Mouse (Mus musculus): ENCODE data around the gene Tppp3. TPM values are rescaled to one million over a fixed set of nuclear protein-coding genes. Genes with fewer than 3 reads are reported as not detected.

The Tppp3 gene
- total and polyA plus RNA-seq, 2 experiments: 0.65 to 0.80 TPM

GRCm38 (mm10) chr8:105476628-105477413 lies 5.5 kb upstream of the Tppp3 start:
- Histone ChIP-seq H3K27ac (replicated peaks; ENCODE audit: insufficient read depth, low read depth, low read length) (no peak overlapping the region), H3K4me1 (ENCODE audit: control insufficient read depth, insufficient read depth, low read length) (peaks cover 6% of the 10 kb centered on the region; the same call in 1 of the 2 replicates), H3K79me2 (ENCODE audit: control insufficient read depth, insufficient read depth, low read length) (no peaks in the 10 kb centered on the region), H3K36me3 (ENCODE audit: control insufficient read depth, insufficient read depth, low read length) (no peaks in the 10 kb centered on the region), H3K4me3 (ENCODE audit: insufficient read depth, low read depth, low read length) (no peak overlapping the region), H3K27me3 (ENCODE audit: control insufficient read depth, insufficient read depth, low read length) (no peaks in the 10 kb centered on the region), H3K9ac (ENCODE audit: low read depth, low read length) (no peak overlapping the region)
- TF ChIP-seq CTCF (IDR thresholded peaks at IDR 0.05; ENCODE audit: low read depth, low read length) (peak; percentile 90), POLR2A (IDR thresholded peaks at IDR 0.05; ENCODE audit: extremely low read depth, insufficient read depth, low read length) (no peak)
- peak; percentile 19 for DNase-seq (ENCODE audit: extremely low read depth, low read depth, low spot score)
- WGBS: 47% methylated on average over 25 of the region's 25 CpGs

GRCm38 (mm10) chr8:105476161-105476560 lies 4.8 kb upstream of the Tppp3 start:
- DNase-seq (ENCODE audit: extremely low read depth, low read depth, low spot score): no peak
- Histone ChIP-seq H3K36me3 (ENCODE audit: control insufficient read depth, insufficient read depth, low read length) (no peaks in the 10 kb centered on the region), H3K79me2 (ENCODE audit: control insufficient read depth, insufficient read depth, low read length) (no peaks in the 10 kb centered on the region), H3K27ac (replicated peaks; ENCODE audit: insufficient read depth, low read depth, low read length) (no peak overlapping the region), H3K9ac (ENCODE audit: low read depth, low read length) (no peak overlapping the region), H3K27me3 (ENCODE audit: control insufficient read depth, insufficient read depth, low read length) (no peaks in the 10 kb centered on the region), H3K4me3 (ENCODE audit: insufficient read depth, low read depth, low read length) (no peak overlapping the region), H3K4me1 (ENCODE audit: control insufficient read depth, insufficient read depth, low read length) (peaks cover 9% of the 10 kb centered on the region; the same call in 1 of the 2 replicates)
- WGBS: 93% methylated on average over 7 of the region's 7 CpGs
- TF ChIP-seq POLR2A (IDR thresholded peaks at IDR 0.05; ENCODE audit: extremely low read depth, insufficient read depth, low read length): no peak
- no peak for TF ChIP-seq CTCF (IDR thresholded peaks at IDR 0.05; ENCODE audit: low read depth, low read length)

GRCm38 (mm10) chr8:105475742-105476141 lies 4.4 kb upstream of the Tppp3 start:
- no peak overlapping the region for H3K4me3 ChIP-seq (ENCODE audit: insufficient read depth, low read depth, low read length)
- no peaks in the 10 kb centered on the region for H3K79me2 ChIP-seq (ENCODE audit: control insufficient read depth, insufficient read depth, low read length)
- no peak for DNase-seq (ENCODE audit: extremely low read depth, low read depth, low spot score)
- no peak overlapping the region for H3K9ac ChIP-seq (ENCODE audit: low read depth, low read length)
- H3K36me3 ChIP-seq (ENCODE audit: control insufficient read depth, insufficient read depth, low read length): no peaks in the 10 kb centered on the region
- TF ChIP-seq POLR2A (IDR thresholded peaks at IDR 0.05; ENCODE audit: extremely low read depth, insufficient read depth, low read length) (no peak), CTCF (IDR thresholded peaks at IDR 0.05; ENCODE audit: low read depth, low read length) (no peak)
- 91% methylated on average over 8 of the region's 8 CpGs for WGBS
- H3K4me1 ChIP-seq (ENCODE audit: control insufficient read depth, insufficient read depth, low read length): peaks cover 9% of the 10 kb centered on the region; the same call in 1 of the 2 replicates
- H3K27ac ChIP-seq (replicated peaks; ENCODE audit: insufficient read depth, low read depth, low read length): no peak overlapping the region
- H3K27me3 ChIP-seq (ENCODE audit: control insufficient read depth, insufficient read depth, low read length): no peaks in the 10 kb centered on the region

GRCm38 (mm10) chr8:105475254-105475653 lies 3.9 kb upstream of the Tppp3 start:
- H3K27me3 ChIP-seq (ENCODE audit: control insufficient read depth, insufficient read depth, low read length): no peaks in the 10 kb centered on the region
- no peak overlapping the region for H3K27ac ChIP-seq (replicated peaks; ENCODE audit: insufficient read depth, low read depth, low read length)

GRCm38 (mm10) chr8:105474680-105475079 lies 3.4 kb upstream of the Tppp3 start:
- no peak overlapping the region for H3K4me3 ChIP-seq (ENCODE audit: insufficient read depth, low read depth, low read length)
- TF ChIP-seq POLR2A (IDR thresholded peaks at IDR 0.05; ENCODE audit: extremely low read depth, insufficient read depth, low read length) (no peak), CTCF (IDR thresholded peaks at IDR 0.05; ENCODE audit: low read depth, low read length) (no peak)
- WGBS: 60% methylated on average over 5 of the region's 5 CpGs
- no peaks in the 10 kb centered on the region for H3K36me3 ChIP-seq (ENCODE audit: control insufficient read depth, insufficient read depth, low read length)
- DNase-seq (ENCODE audit: extremely low read depth, low read depth, low spot score): no peak
- H3K27ac ChIP-seq (replicated peaks; ENCODE audit: insufficient read depth, low read depth, low read length): no peak overlapping the region
- H3K4me1 ChIP-seq (ENCODE audit: control insufficient read depth, insufficient read depth, low read length): peaks cover 9% of the 10 kb centered on the region; the same call in 1 of the 2 replicates
- no peaks in the 10 kb centered on the region for H3K79me2 ChIP-seq (ENCODE audit: control insufficient read depth, insufficient read depth, low read length)
- H3K9ac ChIP-seq (ENCODE audit: low read depth, low read length): no peak overlapping the region
- H3K27me3 ChIP-seq (ENCODE audit: control insufficient read depth, insufficient read depth, low read length): no peaks in the 10 kb centered on the region

More at GRCm38 (mm10) chr8:105475254-105475653, 3.9 kb upstream of the Tppp3 start:
- TF ChIP-seq CTCF (IDR thresholded peaks at IDR 0.05; ENCODE audit: low read depth, low read length) (no peak), POLR2A (IDR thresholded peaks at IDR 0.05; ENCODE audit: extremely low read depth, insufficient read depth, low read length) (no peak)
- Histone ChIP-seq H3K9ac (ENCODE audit: low read depth, low read length) (no peak overlapping the region), H3K79me2 (ENCODE audit: control insufficient read depth, insufficient read depth, low read length) (no peaks in the 10 kb centered on the region), H3K4me1 (ENCODE audit: control insufficient read depth, insufficient read depth, low read length) (peaks cover 9% of the 10 kb centered on the region; the same call in 1 of the 2 replicates), H3K36me3 (ENCODE audit: control insufficient read depth, insufficient read depth, low read length) (no peaks in the 10 kb centered on the region), H3K4me3 (ENCODE audit: insufficient read depth, low read depth, low read length) (no peak overlapping the region)
- DNase-seq (ENCODE audit: extremely low read depth, low read depth, low spot score): no peak
- 91% methylated on average over 4 of the region's 4 CpGs for WGBS

Data from liver, adult 2 months (tissue).